Mouse (Mus musculus): ENCODE measurements around the gene Pla2g16. TPM values are rescaled to one million over a fixed set of nuclear protein-coding genes. Genes with fewer than 3 reads are reported as not detected.
A peak's percentile ranks its signal among the peaks of the same experiment; 100 is the strongest.

The Pla2g16 gene
- polyA plus RNA-seq, 1 experiment from 2014 or later = 8.4 TPM

- DNase-seq (ENCODE audit: low spot score) (no peak), ATAC-seq (replicated peaks; ENCODE audit: low FRiP score, low TSS enrichment, low read depth) (no peak)
- 91% methylated on average over 5 of the region's 5 CpGs for WGBS
- no peak overlapping the region for H3K27ac ChIP-seq (ENCODE audit: low read depth)
- H3K9me3 ChIP-seq (ENCODE audit: control insufficient read depth, low read length) = no peaks in the 10 kb centered on the region
- no peaks in the 10 kb centered on the region for H3K27me3 ChIP-seq (replicated peaks; ENCODE audit: control insufficient read depth, insufficient read depth, low read length)
- no peaks in the 10 kb centered on the region for H3K4me1 ChIP-seq (replicated peaks; ENCODE audit: control insufficient read depth, insufficient read depth, low read length)
- no peak overlapping the region for H3K9ac ChIP-seq (ENCODE audit: low read length)
- peaks cover 64% of the 10 kb centered on the region for H3K36me3 ChIP-seq (ENCODE audit: control insufficient read depth, insufficient read depth, low read length)
- H3K4me3 ChIP-seq (ENCODE audit: low read depth, low read length) = no peak overlapping the region
- H3K4me2 ChIP-seq (ENCODE audit: low read length) = no peak overlapping the region
Observed at GRCm38 (mm10) chr19:7531906-7532305, 25.4 kb upstream of the Pla2g16 start.

GRCm38 (mm10) chr19:7533891-7534290 is 23.4 kb upstream of the Pla2g16 start:
- peaks cover 60% of the 10 kb centered on the region for H3K36me3 ChIP-seq (ENCODE audit: control insufficient read depth, insufficient read depth, low read length)
- DNase-seq (ENCODE audit: low spot score) (no peak), ATAC-seq (replicated peaks; ENCODE audit: low FRiP score, low TSS enrichment, low read depth) (no peak)
- no peak overlapping the region for H3K4me3 ChIP-seq (ENCODE audit: low read depth, low read length)
- H3K4me2 ChIP-seq (ENCODE audit: low read length) = no peak overlapping the region
- 85% methylated on average over 5 of the region's 5 CpGs for WGBS
- H3K27ac ChIP-seq (ENCODE audit: low read depth) = no peak overlapping the region
- no peaks in the 10 kb centered on the region for H3K27me3 ChIP-seq (replicated peaks; ENCODE audit: control insufficient read depth, insufficient read depth, low read length)
- H3K9me3 ChIP-seq (ENCODE audit: control insufficient read depth, low read length) = no peaks in the 10 kb centered on the region
- H3K4me1 ChIP-seq (replicated peaks; ENCODE audit: control insufficient read depth, insufficient read depth, low read length) = no peaks in the 10 kb centered on the region
- H3K9ac ChIP-seq (ENCODE audit: low read length) = no peak overlapping the region

- H3K27me3 ChIP-seq (replicated peaks; ENCODE audit: control insufficient read depth, insufficient read depth, low read length) = no peaks in the 10 kb centered on the region
- DNase-seq (ENCODE audit: low spot score) = no peak
- no peak overlapping the region for H3K4me2 ChIP-seq (ENCODE audit: low read length)
- H3K9me3 ChIP-seq (ENCODE audit: control insufficient read depth, low read length) = 0 out of 2 replicates have a peak, but pooled peaks cover 3% of the 10 kb centered on the region
- no peak overlapping the region for H3K27ac ChIP-seq (ENCODE audit: low read depth)
- H3K4me3 ChIP-seq (ENCODE audit: low read depth, low read length) = no peak overlapping the region
- WGBS = 92% methylated on average over 3 of the region's 3 CpGs
- no peak for ATAC-seq (replicated peaks; ENCODE audit: low FRiP score, low TSS enrichment, low read depth)
- no peaks in the 10 kb centered on the region for H3K4me1 ChIP-seq (replicated peaks; ENCODE audit: control insufficient read depth, insufficient read depth, low read length)
- H3K9ac ChIP-seq (ENCODE audit: low read length) = no peak overlapping the region
- H3K36me3 ChIP-seq (ENCODE audit: control insufficient read depth, insufficient read depth, low read length) = no peaks in the 10 kb centered on the region
Observed at GRCm38 (mm10) chr19:7548924-7549323, 8.3 kb upstream of the Pla2g16 start.

GRCm38 (mm10) chr19:7551550-7552300 is 5.5 kb upstream of the Pla2g16 start:
- Histone ChIP-seq H3K36me3 (ENCODE audit: control insufficient read depth, insufficient read depth, low read length) (no peaks in the 10 kb centered on the region), H3K4me2 (ENCODE audit: low read length) (no peak overlapping the region), H3K27me3 (replicated peaks; ENCODE audit: control insufficient read depth, insufficient read depth, low read length) (no peaks in the 10 kb centered on the region), H3K27ac (ENCODE audit: low read depth) (no peak overlapping the region), H3K4me3 (ENCODE audit: low read depth, low read length) (no peak overlapping the region), H3K9me3 (ENCODE audit: control insufficient read depth, low read length) (no peaks in the 10 kb centered on the region), H3K4me1 (replicated peaks; ENCODE audit: control insufficient read depth, insufficient read depth, low read length) (no peaks in the 10 kb centered on the region), H3K9ac (ENCODE audit: low read length) (no peak overlapping the region)
- WGBS = 39% methylated on average over 4 of the region's 4 CpGs
- ATAC-seq (replicated peaks; ENCODE audit: low FRiP score, low TSS enrichment, low read depth) (no peak), DNase-seq (ENCODE audit: low spot score) (no peak)

GRCm38 (mm10) chr19:7552301-7552673 is 5.0 kb upstream of the Pla2g16 start:
- Histone ChIP-seq H3K36me3 (ENCODE audit: control insufficient read depth, insufficient read depth, low read length) (no peaks in the 10 kb centered on the region), H3K4me3 (ENCODE audit: low read depth, low read length) (no peak overlapping the region), H3K27me3 (replicated peaks; ENCODE audit: control insufficient read depth, insufficient read depth, low read length) (no peaks in the 10 kb centered on the region), H3K4me1 (replicated peaks; ENCODE audit: control insufficient read depth, insufficient read depth, low read length) (no peaks in the 10 kb centered on the region), H3K9ac (ENCODE audit: low read length) (no peak overlapping the region), H3K27ac (ENCODE audit: low read depth) (no peak overlapping the region), H3K9me3 (ENCODE audit: control insufficient read depth, low read length) (no peaks in the 10 kb centered on the region), H3K4me2 (ENCODE audit: low read length) (no peak overlapping the region)
- DNase-seq (ENCODE audit: low spot score) (no peak), ATAC-seq (replicated peaks; ENCODE audit: low FRiP score, low TSS enrichment, low read depth) (no peak)
- 75% methylated on average over 2 of the region's 2 CpGs for WGBS

GRCm38 (mm10) chr19:7553441-7553840 is 3.8 kb upstream of the Pla2g16 start:
- H3K27me3 ChIP-seq (replicated peaks; ENCODE audit: control insufficient read depth, insufficient read depth, low read length) = no peaks in the 10 kb centered on the region
- no peaks in the 10 kb centered on the region for H3K9me3 ChIP-seq (ENCODE audit: control insufficient read depth, low read length)
- H3K27ac ChIP-seq (ENCODE audit: low read depth) = no peak overlapping the region
- no peak for ATAC-seq (replicated peaks; ENCODE audit: low FRiP score, low TSS enrichment, low read depth)
- H3K4me1 ChIP-seq (replicated peaks; ENCODE audit: control insufficient read depth, insufficient read depth, low read length) = no peaks in the 10 kb centered on the region
- no peak for DNase-seq (ENCODE audit: low spot score)
- no peak overlapping the region for H3K4me3 ChIP-seq (ENCODE audit: low read depth, low read length)
- no peak overlapping the region for H3K4me2 ChIP-seq (ENCODE audit: low read length)
- H3K36me3 ChIP-seq (ENCODE audit: control insufficient read depth, insufficient read depth, low read length) = no peaks in the 10 kb centered on the region
- no peak overlapping the region for H3K9ac ChIP-seq (ENCODE audit: low read length)

GRCm38 (mm10) chr19:7554881-7555280 is 2.4 kb upstream of the Pla2g16 start:
- WGBS = 65% methylated on average over 4 of the region's 4 CpGs
- Histone ChIP-seq H3K27me3 (replicated peaks; ENCODE audit: control insufficient read depth, insufficient read depth, low read length) (no peaks in the 10 kb centered on the region), H3K4me3 (ENCODE audit: low read depth, low read length) (no peak overlapping the region), H3K9me3 (ENCODE audit: control insufficient read depth, low read length) (no peaks in the 10 kb centered on the region), H3K9ac (ENCODE audit: low read length) (no peak overlapping the region), H3K27ac (ENCODE audit: low read depth) (no peak overlapping the region), H3K4me2 (ENCODE audit: low read length) (no peak overlapping the region), H3K36me3 (ENCODE audit: control insufficient read depth, insufficient read depth, low read length) (no peaks in the 10 kb centered on the region), H3K4me1 (replicated peaks; ENCODE audit: control insufficient read depth, insufficient read depth, low read length) (no peaks in the 10 kb centered on the region)
- DNase-seq (ENCODE audit: low spot score) (no peak), ATAC-seq (replicated peaks; ENCODE audit: low FRiP score, low TSS enrichment, low read depth) (no peak)

GRCm38 (mm10) chr19:7556641-7557040 is 618 bp upstream of the Pla2g16 start:
- Histone ChIP-seq H3K27me3 (replicated peaks; ENCODE audit: control insufficient read depth, insufficient read depth, low read length) (no peaks in the 10 kb centered on the region), H3K27ac (ENCODE audit: low read depth) (no peak overlapping the region), H3K4me3 (ENCODE audit: low read depth, low read length) (no peak overlapping the region), H3K9ac (ENCODE audit: low read length) (no peak overlapping the region), H3K4me2 (ENCODE audit: low read length) (no peak overlapping the region), H3K36me3 (ENCODE audit: control insufficient read depth, insufficient read depth, low read length) (no peaks in the 10 kb centered on the region), H3K4me1 (replicated peaks; ENCODE audit: control insufficient read depth, insufficient read depth, low read length) (no peaks in the 10 kb centered on the region), H3K9me3 (ENCODE audit: control insufficient read depth, low read length) (no peaks in the 10 kb centered on the region)
- ATAC-seq (replicated peaks; ENCODE audit: low FRiP score, low TSS enrichment, low read depth) = no peak
- no peak for DNase-seq (ENCODE audit: low spot score)
- 94% methylated on average over 1 of the region's 1 CpGs for WGBS

GRCm38 (mm10) chr19:7557844-7558243 is 585 bp downstream of the Pla2g16 start:
- H3K36me3 ChIP-seq (ENCODE audit: control insufficient read depth, insufficient read depth, low read length) = no peaks in the 10 kb centered on the region
- DNase-seq (ENCODE audit: low spot score) = no peak
- 11% methylated on average over 4 of the region's 4 CpGs for WGBS
- no peaks in the 10 kb centered on the region for H3K9me3 ChIP-seq (ENCODE audit: control insufficient read depth, low read length)
- no peak overlapping the region for H3K27ac ChIP-seq (ENCODE audit: low read depth)
- no peak for ATAC-seq (replicated peaks; ENCODE audit: low FRiP score, low TSS enrichment, low read depth)
- no peak overlapping the region for H3K9ac ChIP-seq (ENCODE audit: low read length)
- no peaks in the 10 kb centered on the region for H3K27me3 ChIP-seq (replicated peaks; ENCODE audit: control insufficient read depth, insufficient read depth, low read length)
- peak overlapping the region; percentile 68 for H3K4me2 ChIP-seq (ENCODE audit: low read length)
- peak overlapping the region; percentile 41 for H3K4me3 ChIP-seq (ENCODE audit: low read depth, low read length)
- H3K4me1 ChIP-seq (replicated peaks; ENCODE audit: control insufficient read depth, insufficient read depth, low read length) = no peaks in the 10 kb centered on the region

All from intestine, embryonic 14.5 days (tissue).